Mouse (Mus musculus): Measurements from ENCODE around the gene Olfr641. TPM values are rescaled to one million over a fixed set of nuclear protein-coding genes. Genes with fewer than 3 reads are reported as not detected.

The Olfr641 gene
- polyA plus RNA-seq (2012; rRNA removed; ENCODE audit: low replicate concordance): not detected in 2 replicates

GRCm38 (mm10) chr7:104035145-104035544 lies at the start of gene Olfr641:
TSS of gene Olfr641 (plus strand) at chr7:104035445.

GRCm38 (mm10) chr7:103998446-103998845 lies 36.8 kb upstream of the Olfr641 start, which contains the start of gene Olfr638:
TSS of gene Olfr638 (plus strand) at chr7:103998746.

GRCm38 (mm10) chr7:104017203-104017602 lies 18.0 kb upstream of the Olfr641 start, which contains the start of gene Olfr639:
TSS of gene Olfr639 (minus strand) at chr7:104017303.

GRCm38 (mm10) chr7:104025473-104025872 lies 9.8 kb upstream of the Olfr641 start, which contains the start of gene Olfr640:
TSS of gene Olfr640 (minus strand) at chr7:104025573.

GRCm38 (mm10) chr7:104052566-104052965 lies 17.3 kb downstream of the Olfr641 start, which contains the start of gene Olfr642:
TSS of gene Olfr642 (minus strand) at chr7:104052666.

GRCm38 (mm10) chr7:104061345-104061744 lies 26.1 kb downstream of the Olfr641 start, which contains the start of gene 4930516K23Rik:
TSS of gene 4930516K23Rik (minus strand) at chr7:104061445.

GRCm38 (mm10) chr7:104071769-104072168 lies 36.5 kb downstream of the Olfr641 start, which contains the start of gene Olfr644:
TSS of gene Olfr644 (minus strand) at chr7:104071869.

GRCm38 (mm10) chr7:104085365-104085764 lies 50.1 kb downstream of the Olfr641 start, which contains the start of gene Olfr645:
TSS of gene Olfr645 (minus strand) at chr7:104085465.

Other genes starting within 250 kb of the Olfr641 start
- not detected in 2 replicates for gene Olfr67, start 243.6 kb upstream of the Olfr641 start, polyA plus RNA-seq (2012; rRNA removed; ENCODE audit: low replicate concordance)
- gene Hbb-bt, start 221.4 kb upstream of the Olfr641 start, polyA plus RNA-seq (2012; rRNA removed; ENCODE audit: low replicate concordance): 79.2 and 80.0 TPM in 2 replicates
- 783 and 1,033 TPM in 2 replicates for gene Hbb-bs, start 207.3 kb upstream of the Olfr641 start, polyA plus RNA-seq (2012; rRNA removed; ENCODE audit: low replicate concordance)
- gene Hbb-bh2, start 194.9 kb upstream of the Olfr641 start, polyA plus RNA-seq (2012; rRNA removed; ENCODE audit: low replicate concordance): not detected in 2 replicates
- gene Hbb-bh1, start 192.3 kb upstream of the Olfr641 start, polyA plus RNA-seq (2012; rRNA removed; ENCODE audit: low replicate concordance): not detected in 2 replicates
- gene Hbb-y, start 182.2 kb upstream of the Olfr641 start, polyA plus RNA-seq (2012; rRNA removed; ENCODE audit: low replicate concordance): not detected in 2 replicates
- not detected in 2 replicates for gene Olfr66, start 149.2 kb upstream of the Olfr641 start, polyA plus RNA-seq (2012; rRNA removed; ENCODE audit: low replicate concordance)
- gene Olfr64, start 141.0 kb upstream of the Olfr641 start, polyA plus RNA-seq (2012; rRNA removed; ENCODE audit: low replicate concordance): not detected in 2 replicates
- not detected in 2 replicates for gene Olfr65, start 132.0 kb upstream of the Olfr641 start, polyA plus RNA-seq (2012; rRNA removed; ENCODE audit: low replicate concordance)
- gene Olfr631, start 106.6 kb upstream of the Olfr641 start, polyA plus RNA-seq (2012; rRNA removed; ENCODE audit: low replicate concordance): not detected in 2 replicates
- gene Olfr632, start 101.1 kb upstream of the Olfr641 start, polyA plus RNA-seq (2012; rRNA removed; ENCODE audit: low replicate concordance): not detected in 2 replicates
- gene Olfr633, start 91.0 kb upstream of the Olfr641 start, polyA plus RNA-seq (2012; rRNA removed; ENCODE audit: low replicate concordance): not detected in 2 replicates
- gene Olfr635, start 64.3 kb upstream of the Olfr641 start, polyA plus RNA-seq (2012; rRNA removed; ENCODE audit: low replicate concordance): not detected in 2 replicates
- not detected in 2 replicates for gene Olfr638, start 36.7 kb upstream of the Olfr641 start, polyA plus RNA-seq (2012; rRNA removed; ENCODE audit: low replicate concordance)
- gene Olfr639, start 18.1 kb upstream of the Olfr641 start, polyA plus RNA-seq (2012; rRNA removed; ENCODE audit: low replicate concordance): not detected in 2 replicates
- not detected in 2 replicates for gene Olfr640, start 9.9 kb upstream of the Olfr641 start, polyA plus RNA-seq (2012; rRNA removed; ENCODE audit: low replicate concordance)
- gene Olfr642, start 17.2 kb downstream of the Olfr641 start, polyA plus RNA-seq (2012; rRNA removed; ENCODE audit: low replicate concordance): not detected in 2 replicates
- gene 4930516K23Rik, start 26.0 kb downstream of the Olfr641 start, polyA plus RNA-seq (2012; rRNA removed; ENCODE audit: low replicate concordance): not detected in 2 replicates
- gene Olfr644, start 36.4 kb downstream of the Olfr641 start, polyA plus RNA-seq (2012; rRNA removed; ENCODE audit: low replicate concordance): not detected in 2 replicates
- gene Olfr645, start 50.0 kb downstream of the Olfr641 start, polyA plus RNA-seq (2012; rRNA removed; ENCODE audit: low replicate concordance): not detected in 2 replicates
- not detected in 2 replicates for gene Olfr646, start 69.4 kb downstream of the Olfr641 start, polyA plus RNA-seq (2012; rRNA removed; ENCODE audit: low replicate concordance)
- not detected in 2 replicates for gene Ubqln5, start 94.4 kb downstream of the Olfr641 start, polyA plus RNA-seq (2012; rRNA removed; ENCODE audit: low replicate concordance)
- not detected in 2 replicates for gene Olfr643, start 102.0 kb downstream of the Olfr641 start, polyA plus RNA-seq (2012; rRNA removed; ENCODE audit: low replicate concordance)
- gene Ubqln3, start 107.8 kb downstream of the Olfr641 start, polyA plus RNA-seq (2012; rRNA removed; ENCODE audit: low replicate concordance): not detected in 2 replicates
- gene Ubqlnl, start 115.1 kb downstream of the Olfr641 start, polyA plus RNA-seq (2012; rRNA removed; ENCODE audit: low replicate concordance): not detected in 2 replicates
- gene Olfm5, start 129.4 kb downstream of the Olfr641 start, polyA plus RNA-seq (2012; rRNA removed; ENCODE audit: low replicate concordance): not detected in 2 replicates
- not detected in 2 replicates for gene Olfr648, start 147.9 kb downstream of the Olfr641 start, polyA plus RNA-seq (2012; rRNA removed; ENCODE audit: low replicate concordance)
- not detected in 2 replicates for gene Olfr649, start 160.5 kb downstream of the Olfr641 start, polyA plus RNA-seq (2012; rRNA removed; ENCODE audit: low replicate concordance)
- gene Trim6, start 183.3 kb downstream of the Olfr641 start, polyA plus RNA-seq (2012; rRNA removed; ENCODE audit: low replicate concordance): 0.97 and 1.1 TPM in 2 replicates
- gene Trim34a, start 209.0 kb downstream of the Olfr641 start, polyA plus RNA-seq (2012; rRNA removed; ENCODE audit: low replicate concordance): 10.2 and 25.5 TPM in 2 replicates